Mouse (Mus musculus): ENCODE data around the gene Gm6525.

GRCm38 (mm10) chr3:84220326-84220725 lies 46.4 kb downstream of the Gm6525 start:
- TF ChIP-seq CTCF (IDR thresholded peaks at IDR 0.05; ENCODE audit: borderline replicate concordance, control insufficient read depth, extremely low read depth, insufficient read depth, low read length, poor library complexity) (no peak), POLR2A (IDR thresholded peaks at IDR 0.05; ENCODE audit: control insufficient read depth, extremely low read depth, insufficient read depth, low read length, poor library complexity) (no peak)

All from thymus, adult 2 months (tissue).